Mouse (Mus musculus) ZHBTc4 (cell line): ENCODE measurements around the gene Crim1.

Experiments used
- DNase-seq: peaks from one replicate; pipeline ENCODE4 v3.0.0-alpha.2; 2011; ENCODE audit warnings: low read depth, low spot score

Gene Crim1

GRCm38 (mm10) chr17:78417381-78418281 lies 217.6 kb downstream of the Crim1 start, which contains the start of gene Fez2:
Gene Fez2 (minus strand): TSS chr17:78418152.
- peak; percentile 81 for DNase-seq

- no peak for DNase-seq
Measured at GRCm38 (mm10) chr17:78419216-78419615, 219.2 kb downstream of the Crim1 start.

GRCm38 (mm10) chr17:78425026-78425425 lies 225.0 kb downstream of the Crim1 start:
- DNase-seq, result no peak
